Mouse (Mus musculus) liver, embryonic 15.5 days (tissue): ENCODE measurements at regions not wholly inside any gene's neighbourhood (a gene's known extent, or its start where the extent isn't known, plus 50 kb on each side); places are given as distances from the start of the nearest gene placed in this dataset.
A peak's percentile ranks its signal among the peaks of the same experiment; 100 is the strongest.

Source experiments
- ATAC-seq: fragments of 200-750 bp; cut with Nextera tagmentation; 2 replicates; pipeline ENCODE4 v1.8.0; 2017; ENCODE audit warnings: moderate number of reproducible peaks, mild to moderate bottlenecking, moderate library complexity; ENCODE audit not compliant: insufficient read depth
- H3K27ac ChIP-seq: fragments of 300-500 bp; sonication (generic); replicated peaks from 2 replicates; pipeline ENCODE4 v1.5.1; 2015; ENCODE audit warnings: mild to moderate bottlenecking, inconsistent platforms
- H3K27me3 ChIP-seq: fragments of 300-500 bp; sonication (generic); 2 replicates; pipeline ENCODE4 v1.6.1; 2015; ENCODE audit warnings: mild to moderate bottlenecking, inconsistent platforms
- H3K36me3 ChIP-seq: fragments of 300-500 bp; sonication (generic); replicated peaks from 2 replicates; pipeline ENCODE4 v1.6.1; 2015; ENCODE audit warnings: moderate library complexity, mild to moderate bottlenecking, inconsistent platforms
- H3K4me1 ChIP-seq: fragments of 300-500 bp; sonication (generic); replicated peaks from 2 replicates; pipeline ENCODE4 v1.6.1; 2015; ENCODE audit warnings: inconsistent platforms
- H3K4me2 ChIP-seq: fragments of 300-500 bp; sonication (generic); 2 replicates; pipeline ENCODE4 v1.6.1; 2015; ENCODE audit warnings: moderate library complexity, mild to moderate bottlenecking, inconsistent platforms
- H3K4me3 ChIP-seq: fragments of 300-500 bp; sonication (generic); replicated peaks from 2 replicates; pipeline ENCODE4 v1.5.1; 2015; ENCODE audit warnings: mild to moderate bottlenecking, inconsistent platforms
- H3K9ac ChIP-seq: fragments of 300-500 bp; sonication (generic); 2 replicates; pipeline ENCODE4 v1.6.1; 2015; ENCODE audit warnings: moderate library complexity, mild to moderate bottlenecking, inconsistent platforms
- H3K9me3 ChIP-seq: fragments of 300-500 bp; sonication (generic); replicated peaks from 2 replicates; pipeline ENCODE4 v1.6.1; 2016; ENCODE audit warnings: inconsistent platforms
- WGBS: fragments of 180-500 bp; shearing (Covaris S2); methylation state at CpG from one replicate; pipeline ENCODE4 v1.1.7; 2015; ENCODE audit warnings: mixed read lengths; ENCODE audit not compliant: insufficient replicate concordance; 5-methylcytosine and 5-hydroxymethylcytosine counted together

- no peak for ATAC-seq
- WGBS = 50% methylated on average over 1 of the region's 1 CpGs
- H3K4me3 ChIP-seq = no peak overlapping the region
Measured at GRCm38 (mm10) chr3:140957666-140958065, 254.5 kb downstream of the Pdha2 start.

GRCm38 (mm10) chr3:140952111-140952800 lies 259.9 kb downstream of the Pdha2 start:
- H3K27me3 ChIP-seq = no peaks in the 10 kb centered on the region
- peaks cover 16% of the 10 kb centered on the region for H3K4me1 ChIP-seq
- H3K27ac ChIP-seq = no peak overlapping the region
- no peaks in the 10 kb centered on the region for H3K36me3 ChIP-seq
- no peak overlapping the region for H3K9ac ChIP-seq
- H3K4me2 ChIP-seq = no peak overlapping the region
- ATAC-seq = no peak
- no peak overlapping the region for H3K4me3 ChIP-seq
- H3K9me3 ChIP-seq = no peaks in the 10 kb centered on the region
- 45% methylated on average over 3 of the region's 3 CpGs for WGBS

More at GRCm38 (mm10) chr3:140957666-140958065, 254.5 kb downstream of the Pdha2 start:
- H3K9ac ChIP-seq = no peak overlapping the region
- H3K27me3 ChIP-seq = no peaks in the 10 kb centered on the region
- H3K4me1 ChIP-seq = no peaks in the 10 kb centered on the region
- H3K36me3 ChIP-seq = no peaks in the 10 kb centered on the region
- H3K9me3 ChIP-seq = no peaks in the 10 kb centered on the region
- no peak overlapping the region for H3K4me2 ChIP-seq
- no peak overlapping the region for H3K27ac ChIP-seq

- Histone ChIP-seq H3K36me3 (no peaks in the 10 kb centered on the region), H3K4me1 (peaks cover 16% of the 10 kb centered on the region), H3K9me3 (no peaks in the 10 kb centered on the region), H3K4me3 (no peak overlapping the region), H3K4me2 (no peak overlapping the region), H3K27me3 (no peaks in the 10 kb centered on the region), H3K27ac (no peak overlapping the region), H3K9ac (no peak overlapping the region)
- WGBS = 20% methylated on average over 2 of the region's 2 CpGs
- ATAC-seq = no peak
Measured at GRCm38 (mm10) chr3:140951024-140951423, 261.1 kb downstream of the Pdha2 start.

- Histone ChIP-seq H3K4me3 (no peak overlapping the region), H3K4me1 (peaks cover 16% of the 10 kb centered on the region), H3K9ac (no peak overlapping the region), H3K27ac (peak overlapping the region; percentile 52; the same call in 1 of the 2 replicates), H3K36me3 (no peaks in the 10 kb centered on the region), H3K4me2 (peak overlapping the region; percentile 11; the same call in 1 of the 2 replicates), H3K9me3 (no peaks in the 10 kb centered on the region), H3K27me3 (no peaks in the 10 kb centered on the region)
- ATAC-seq = peak; percentile 89
- WGBS = 7% methylated on average over 4 of the region's 4 CpGs
Measured at GRCm38 (mm10) chr3:140949880-140950662, 262.1 kb downstream of the Pdha2 start.

GRCm38 (mm10) chr3:140942450-140942849 lies 269.7 kb downstream of the Pdha2 start:
- Histone ChIP-seq H3K36me3 (no peaks in the 10 kb centered on the region), H3K27ac (no peak overlapping the region), H3K4me3 (no peak overlapping the region), H3K27me3 (no peaks in the 10 kb centered on the region), H3K4me2 (no peak overlapping the region), H3K9me3 (no peaks in the 10 kb centered on the region), H3K4me1 (no peaks in the 10 kb centered on the region), H3K9ac (no peak overlapping the region)
- WGBS = 58% methylated on average over 1 of the region's 1 CpGs
- no peak for ATAC-seq

GRCm38 (mm10) chr3:140941898-140942297 lies 270.3 kb downstream of the Pdha2 start:
- no peak overlapping the region for H3K27ac ChIP-seq
- no peak overlapping the region for H3K4me2 ChIP-seq
- no peaks in the 10 kb centered on the region for H3K27me3 ChIP-seq
- no peaks in the 10 kb centered on the region for H3K9me3 ChIP-seq
- WGBS = 81% methylated on average over 7 of the region's 7 CpGs
- H3K4me3 ChIP-seq = no peak overlapping the region
- no peak overlapping the region for H3K9ac ChIP-seq
- no peak for ATAC-seq
- no peaks in the 10 kb centered on the region for H3K36me3 ChIP-seq
- no peaks in the 10 kb centered on the region for H3K4me1 ChIP-seq

GRCm38 (mm10) chr3:140941316-140941715 lies 270.8 kb downstream of the Pdha2 start:
- WGBS = 70% methylated on average over 6 of the region's 6 CpGs
- ATAC-seq = no peak
- no peaks in the 10 kb centered on the region for H3K4me1 ChIP-seq

GRCm38 (mm10) chr3:140933156-140933555 lies 279.0 kb downstream of the Pdha2 start:
- H3K4me2 ChIP-seq = no peak overlapping the region
- H3K9ac ChIP-seq = no peak overlapping the region
- H3K4me1 ChIP-seq = no peaks in the 10 kb centered on the region
- 3% methylated on average over 1 of the region's 1 CpGs for WGBS
- no peaks in the 10 kb centered on the region for H3K27me3 ChIP-seq
- no peaks in the 10 kb centered on the region for H3K9me3 ChIP-seq
- no peak overlapping the region for H3K27ac ChIP-seq
- H3K36me3 ChIP-seq = no peaks in the 10 kb centered on the region
- no peak for ATAC-seq
- no peak overlapping the region for H3K4me3 ChIP-seq

More at GRCm38 (mm10) chr3:140941316-140941715, 270.8 kb downstream of the Pdha2 start:
- no peaks in the 10 kb centered on the region for H3K9me3 ChIP-seq
- H3K4me2 ChIP-seq = no peak overlapping the region
- H3K27ac ChIP-seq = no peak overlapping the region
- no peak overlapping the region for H3K9ac ChIP-seq
- H3K36me3 ChIP-seq = no peaks in the 10 kb centered on the region
- H3K27me3 ChIP-seq = no peaks in the 10 kb centered on the region
- H3K4me3 ChIP-seq = no peak overlapping the region

GRCm38 (mm10) chr3:140926689-140927088 lies 285.5 kb downstream of the Pdha2 start:
- WGBS = 76% methylated on average over 5 of the region's 5 CpGs
- Histone ChIP-seq H3K27me3 (no peaks in the 10 kb centered on the region), H3K9me3 (no peaks in the 10 kb centered on the region), H3K4me1 (no peaks in the 10 kb centered on the region), H3K4me2 (no peak overlapping the region), H3K4me3 (no peak overlapping the region), H3K27ac (no peak overlapping the region), H3K9ac (no peak overlapping the region), H3K36me3 (no peaks in the 10 kb centered on the region)
- no peak for ATAC-seq

GRCm38 (mm10) chr3:140876201-140876895 lies 335.8 kb downstream of the Pdha2 start:
- H3K9me3 ChIP-seq = no peaks in the 10 kb centered on the region
- no peak overlapping the region for H3K4me2 ChIP-seq
- no peaks in the 10 kb centered on the region for H3K27me3 ChIP-seq
- ATAC-seq = peak; percentile 42; the same call in 1 of the 2 replicates
- H3K36me3 ChIP-seq = no peaks in the 10 kb centered on the region
- WGBS = 43% methylated on average over 4 of the region's 4 CpGs
- H3K27ac ChIP-seq = no peak overlapping the region
- H3K4me3 ChIP-seq = no peak overlapping the region
- H3K9ac ChIP-seq = no peak overlapping the region
- H3K4me1 ChIP-seq = no peaks in the 10 kb centered on the region
